In the genomic region with DNA sequence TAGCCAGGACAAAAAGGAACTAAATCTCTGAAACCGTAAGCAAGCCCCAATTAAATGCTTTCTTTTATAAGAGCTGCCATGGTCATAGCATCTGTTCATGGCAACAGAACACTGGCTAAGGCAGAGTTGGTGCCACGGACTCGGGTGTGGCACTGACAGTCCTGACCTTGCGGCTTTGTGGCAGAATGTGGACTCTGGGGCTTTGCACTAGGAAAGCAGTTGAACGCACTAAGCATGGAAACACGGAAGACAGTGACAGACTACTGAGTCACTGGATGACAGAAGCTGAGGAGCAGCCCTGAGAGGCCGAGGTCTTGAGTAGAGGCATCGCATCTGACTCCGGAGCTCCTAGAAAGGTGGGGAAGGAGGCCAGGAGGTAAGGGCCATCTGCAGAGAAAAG, we compare ENCODE assay signal across 39 mouse cellular contexts. TPM values are rescaled to one million over a fixed set of nuclear protein-coding genes. Genes with fewer than 3 reads are reported as not detected.
"Had no signal": no experiment of that assay in that cellular context is flagged by ENCODE, and none has a peak within 500 bp of the region (broad histone marks: within the 10 kb centered on the region; RNA-seq: fewer than 3 reads in every experiment).

No protein-coding gene starts in this region.

- H3K4me3 ChIP-seq: heart, embryonic 12.5 days; heart, embryonic 13.5 days; heart, embryonic 15.5 days; hindbrain, embryonic 10.5 days; hindbrain, embryonic 12.5 days; hindbrain, embryonic 13.5 days; hindbrain, embryonic 15.5 days; intestine, embryonic 15.5 days; kidney, embryonic 15.5 days; layer of hippocampus, adult 2 months; left cerebral cortex, adult 2 months had no signal

- H3K9ac ChIP-seq: heart, embryonic 12.5 days; heart, embryonic 13.5 days; heart, embryonic 15.5 days; hindbrain, embryonic 12.5 days; hindbrain, embryonic 13.5 days; hindbrain, embryonic 14.5 days; hindbrain, embryonic 15.5 days; intestine, embryonic 15.5 days; kidney, embryonic 15.5 days had no signal

- H3K27me3 ChIP-seq: heart, embryonic 12.5 days; heart, embryonic 13.5 days; heart, embryonic 15.5 days; hindbrain, embryonic 12.5 days; hindbrain, embryonic 13.5 days; hindbrain, embryonic 15.5 days; intestine, embryonic 15.5 days; kidney, embryonic 15.5 days had no signal

- ATAC-seq: hindbrain, embryonic 16.5 days; hindbrain, postnatal 0 days; inflammation-experienced regulatory T-cells, adult 6 months; intestine, embryonic 15.5 days; intestine, embryonic 16.5 days; intestine, postnatal 0 days had no signal

- H3K4me2 ChIP-seq: heart, embryonic 11.5 days; heart, embryonic 12.5 days; heart, embryonic 13.5 days; heart, embryonic 15.5 days; hindbrain, embryonic 12.5 days; hindbrain, embryonic 13.5 days; hindbrain, embryonic 14.5 days; hindbrain, embryonic 15.5 days; intestine, embryonic 15.5 days; kidney, embryonic 15.5 days had no signal

- H3K27ac ChIP-seq: heart, embryonic 13.5 days; heart, embryonic 15.5 days; hindbrain, embryonic 10.5 days; hindbrain, embryonic 12.5 days; hindbrain, embryonic 13.5 days; hindbrain, embryonic 14.5 days; hindbrain, embryonic 15.5 days; hindbrain, postnatal 0 days; intestine, embryonic 15.5 days; kidney, embryonic 15.5 days; kidney, postnatal 0 days; layer of hippocampus, adult 2 months; left cerebral cortex, adult 2 months had no signal

- DNase-seq: heart, postnatal 10 days; heart, postnatal 14 days; heart, postnatal 36 days; heart, postnatal 4 days; kidney, adult 11 months; kidney, adult 18-20 months; kidney, adult 2 months; kidney, adult 8-10 months; kidney, adult 9 months; kidney, postnatal 10 days; kidney, postnatal 14 days; kidney, postnatal 25 days; kidney, postnatal 36 days; kidney, postnatal 4 days; layer of hippocampus, adult 9-11 months; layer of hippocampus, postnatal 36 days had no signal

- H3K9me3 ChIP-seq: heart, embryonic 12.5 days; heart, embryonic 13.5 days; heart, embryonic 15.5 days; hindbrain, embryonic 10.5 days; hindbrain, embryonic 12.5 days; hindbrain, embryonic 13.5 days; hindbrain, embryonic 15.5 days; intestine, embryonic 15.5 days; kidney, embryonic 15.5 days had no signal

- H3K4me1 ChIP-seq: heart, embryonic 12.5 days; heart, embryonic 13.5 days; heart, embryonic 15.5 days; hindbrain, embryonic 10.5 days; hindbrain, embryonic 12.5 days; hindbrain, embryonic 13.5 days; hindbrain, embryonic 15.5 days; intestine, embryonic 15.5 days; kidney, embryonic 15.5 days had no signal

RNA-seq across cellular contexts. Expression of gene Kremen2, which starts 11.9 kb away (rescaled TPM):
- total RNA-seq: heart, postnatal 10 days; heart, postnatal 14 days; heart, postnatal 25 days; heart, postnatal 36 days; heart, postnatal 4 days; hematopoietic stem cell, adult 5-6 weeks had no signal
- polyA plus RNA-seq: heart, embryonic 14.5 days; heart, postnatal 0 days had no signal
